Mouse (Mus musculus): ENCODE measurements around the gene Lactb. TPM values are rescaled to one million over a fixed set of nuclear protein-coding genes. Genes with fewer than 3 reads are reported as not detected.

Gene Lactb
- polyA plus RNA-seq, 1 experiment from 2014 or later = 8.5 TPM

DNA sequence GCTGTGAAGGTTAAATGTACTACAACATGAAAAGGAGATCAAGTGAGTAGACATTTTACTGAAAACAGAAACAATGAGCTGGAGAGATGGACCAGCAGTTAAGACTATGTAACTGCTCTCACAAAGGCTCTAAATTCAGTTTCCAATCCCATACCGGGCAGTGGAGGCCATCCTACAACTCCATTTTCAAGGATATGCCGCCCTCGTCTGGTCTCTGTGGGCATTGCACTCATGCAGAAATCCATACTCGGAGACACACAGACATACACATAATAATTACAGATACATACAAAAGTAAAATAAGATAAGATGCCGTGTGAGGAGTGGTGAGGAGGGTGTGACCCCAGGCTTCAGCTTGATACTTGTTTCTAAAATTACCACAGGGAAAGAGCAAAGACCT is 5.2 kb upstream of the Lactb start:
- Histone ChIP-seq H3K27ac (replicated peaks in 1 of 2; ENCODE audit: control insufficient read depth in 1 of 2, insufficient read depth in 1 of 2, low read depth in 2 of 2, low read length in 2 of 2) (no peak overlapping the region), H3K36me3 (ENCODE audit: control insufficient read depth, insufficient read depth, low read length) (no peaks in the 10 kb centered on the region), H3K4me1 (ENCODE audit: control insufficient read depth in 2 of 2, insufficient read depth in 2 of 2, low read length in 2 of 2) (peaks cover 0 to 2% of the 10 kb centered on the region in 2 experiments; a peak in 1 of 4 replicates), H3K4me2 (ENCODE audit: low read length) (no peak overlapping the region), H3K9ac (ENCODE audit: low read length) (no peak overlapping the region), H3K9me3 (ENCODE audit: control insufficient read depth, low read length) (no peaks in the 10 kb centered on the region), H3K27me3 (ENCODE audit: control insufficient read depth, insufficient read depth, low read length) (no peaks in the 10 kb centered on the region), H3K4me3 (ENCODE audit: control insufficient read depth in 1 of 2, insufficient read depth in 1 of 2, low read depth in 1 of 2, low read length in 2 of 2) (no peak overlapping the region)
- no peak for ATAC-seq (ENCODE audit: insufficient number of reproducible peaks, insufficient read depth, low FRiP score, low read depth)
- WGBS = 9% methylated on average over 5 of the region's 5 CpGs

GRCm38 (mm10) chr9:66978468-66978867 is 3.2 kb upstream of the Lactb start:
- no peaks in the 10 kb centered on the region for H3K27me3 ChIP-seq (ENCODE audit: control insufficient read depth, insufficient read depth, low read length)
- no peak overlapping the region for H3K27ac ChIP-seq (replicated peaks in 1 of 2; ENCODE audit: control insufficient read depth in 1 of 2, insufficient read depth in 1 of 2, low read depth in 2 of 2, low read length in 2 of 2)
- ATAC-seq (ENCODE audit: insufficient number of reproducible peaks, insufficient read depth, low FRiP score, low read depth) = no peak
- H3K9me3 ChIP-seq (ENCODE audit: control insufficient read depth, low read length) = no peaks in the 10 kb centered on the region
- WGBS = 84% methylated on average over 1 of the region's 1 CpGs
- H3K4me3 ChIP-seq (ENCODE audit: control insufficient read depth in 1 of 2, insufficient read depth in 1 of 2, low read depth in 1 of 2, low read length in 2 of 2) = no peak overlapping the region
- 0 out of 4 replicates have a peak, but pooled peaks cover 0 to 3% of the 10 kb centered on the region in 2 experiments for H3K4me1 ChIP-seq (ENCODE audit: control insufficient read depth in 2 of 2, insufficient read depth in 2 of 2, low read length in 2 of 2)
- no peak overlapping the region for H3K9ac ChIP-seq (ENCODE audit: low read length)
- no peaks in the 10 kb centered on the region for H3K36me3 ChIP-seq (ENCODE audit: control insufficient read depth, insufficient read depth, low read length)
- H3K4me2 ChIP-seq (ENCODE audit: low read length) = no peak overlapping the region

GRCm38 (mm10) chr9:66977982-66978381 is 2.7 kb upstream of the Lactb start:
- ATAC-seq (ENCODE audit: insufficient number of reproducible peaks, insufficient read depth, low FRiP score, low read depth) = no peak
- Histone ChIP-seq H3K27me3 (ENCODE audit: control insufficient read depth, insufficient read depth, low read length) (no peaks in the 10 kb centered on the region), H3K4me3 (ENCODE audit: control insufficient read depth in 1 of 2, insufficient read depth in 1 of 2, low read depth in 1 of 2, low read length in 2 of 2) (no peak overlapping the region), H3K4me2 (ENCODE audit: low read length) (no peak overlapping the region), H3K36me3 (ENCODE audit: control insufficient read depth, insufficient read depth, low read length) (no peaks in the 10 kb centered on the region), H3K4me1 (ENCODE audit: control insufficient read depth in 2 of 2, insufficient read depth in 2 of 2, low read length in 2 of 2) (0 out of 4 replicates have a peak, but pooled peaks cover 0 to 3% of the 10 kb centered on the region in 2 experiments), H3K9ac (ENCODE audit: low read length) (no peak overlapping the region), H3K9me3 (ENCODE audit: control insufficient read depth, low read length) (no peaks in the 10 kb centered on the region), H3K27ac (replicated peaks in 1 of 2; ENCODE audit: control insufficient read depth in 1 of 2, insufficient read depth in 1 of 2, low read depth in 2 of 2, low read length in 2 of 2) (no peak overlapping the region)
- WGBS = 80% methylated on average over 1 of the region's 1 CpGs

- H3K27ac ChIP-seq (replicated peaks in 1 of 2; ENCODE audit: control insufficient read depth in 1 of 2, insufficient read depth in 1 of 2, low read depth in 2 of 2, low read length in 2 of 2) = no peak overlapping the region
- 0 out of 4 replicates have a peak, but pooled peaks cover 0 to 3% of the 10 kb centered on the region in 2 experiments for H3K4me1 ChIP-seq (ENCODE audit: control insufficient read depth in 2 of 2, insufficient read depth in 2 of 2, low read length in 2 of 2)
- H3K4me3 ChIP-seq (ENCODE audit: control insufficient read depth in 1 of 2, insufficient read depth in 1 of 2, low read depth in 1 of 2, low read length in 2 of 2) = no peak overlapping the region
- WGBS = 65% methylated on average over 5 of the region's 5 CpGs
- H3K9ac ChIP-seq (ENCODE audit: low read length) = no peak overlapping the region
- H3K4me2 ChIP-seq (ENCODE audit: low read length) = no peak overlapping the region
- H3K9me3 ChIP-seq (ENCODE audit: control insufficient read depth, low read length) = no peaks in the 10 kb centered on the region
- no peaks in the 10 kb centered on the region for H3K27me3 ChIP-seq (ENCODE audit: control insufficient read depth, insufficient read depth, low read length)
- H3K36me3 ChIP-seq (ENCODE audit: control insufficient read depth, insufficient read depth, low read length) = no peaks in the 10 kb centered on the region
- ATAC-seq (ENCODE audit: insufficient number of reproducible peaks, insufficient read depth, low FRiP score, low read depth) = no peak
These were observed 1.8 kb upstream of the Lactb start for GRCm38 (mm10) chr9:66977121-66977520.

DNA sequence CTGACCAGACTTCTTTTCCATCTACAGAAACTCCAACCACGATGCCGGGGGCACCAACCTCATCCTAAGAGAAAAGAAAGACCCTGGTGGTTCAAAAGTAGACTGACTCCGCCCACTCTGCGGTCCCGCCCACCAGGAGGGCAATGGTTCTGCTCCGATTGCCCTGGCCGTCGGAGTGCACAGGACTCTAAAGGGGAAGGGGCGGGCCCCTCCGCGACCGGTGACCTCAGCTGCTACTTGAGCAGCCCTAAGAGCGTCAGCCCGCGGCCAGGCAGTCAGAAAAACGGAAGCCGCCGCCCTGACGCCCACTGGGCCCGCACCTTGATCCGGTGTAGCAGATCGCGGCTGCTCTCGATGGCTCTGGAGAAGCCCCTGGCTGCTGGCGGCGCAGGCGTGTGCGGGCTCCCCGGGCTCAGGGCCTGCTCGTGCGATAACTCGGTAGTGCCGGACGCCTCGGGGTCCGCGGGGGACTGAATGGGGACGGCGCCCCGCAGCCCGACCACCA is 511 bp downstream of the Lactb start:
- Histone ChIP-seq H3K9ac (ENCODE audit: low read length) (peak overlapping the region; percentile 77), H3K4me1 (ENCODE audit: control insufficient read depth in 2 of 2, insufficient read depth in 2 of 2, low read length in 2 of 2) (0 out of 4 replicates have a peak, but pooled peaks cover 0 to 3% of the 10 kb centered on the region in 2 experiments), H3K36me3 (ENCODE audit: control insufficient read depth, insufficient read depth, low read length) (peaks cover 13% of the 10 kb centered on the region), H3K4me2 (ENCODE audit: low read length) (peak overlapping the region; percentile 77), H3K4me3 (ENCODE audit: control insufficient read depth in 1 of 2, insufficient read depth in 1 of 2, low read depth in 1 of 2, low read length in 2 of 2) (peak overlapping the region; percentile 67 to 81), H3K27me3 (ENCODE audit: control insufficient read depth, insufficient read depth, low read length) (no peaks in the 10 kb centered on the region), H3K27ac (replicated peaks in 1 of 2; ENCODE audit: control insufficient read depth in 1 of 2, insufficient read depth in 1 of 2, low read depth in 2 of 2, low read length in 2 of 2) (peak overlapping the region; percentile 60 to 84), H3K9me3 (ENCODE audit: control insufficient read depth, low read length) (no peaks in the 10 kb centered on the region)
- under 1% methylated on average over 41 of the region's 41 CpGs for WGBS
- peak; percentile 89 for ATAC-seq (ENCODE audit: insufficient number of reproducible peaks, insufficient read depth, low FRiP score, low read depth)

DNA sequence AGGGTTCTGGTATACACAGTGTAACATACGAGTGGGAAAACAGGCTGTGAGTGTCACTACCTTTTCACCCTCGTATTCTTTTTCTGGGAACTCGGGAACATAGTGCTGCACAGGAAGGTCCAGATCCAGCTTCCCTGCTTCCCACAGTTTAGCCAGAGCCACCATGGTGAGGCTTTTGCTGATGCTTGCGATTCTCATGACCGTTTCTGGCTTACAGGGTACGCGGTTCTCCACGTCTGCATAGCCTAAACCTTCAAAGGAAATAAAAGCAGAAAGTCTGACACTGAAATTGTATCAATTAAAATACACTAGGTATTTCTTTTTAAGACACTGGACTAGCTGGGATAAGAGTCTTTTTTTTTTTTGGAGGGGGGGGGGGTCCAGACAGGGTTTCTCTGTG is 4.2 kb downstream of the Lactb start:
- H3K4me2 ChIP-seq (ENCODE audit: low read length) = no peak overlapping the region
- WGBS = 85% methylated on average over 8 of the region's 8 CpGs

GRCm38 (mm10) chr9:66967492-66967891 is 7.8 kb downstream of the Lactb start:
- Histone ChIP-seq H3K27me3 (ENCODE audit: control insufficient read depth, insufficient read depth, low read length) (no peaks in the 10 kb centered on the region), H3K9ac (ENCODE audit: low read length) (no peak overlapping the region), H3K4me2 (ENCODE audit: low read length) (no peak overlapping the region), H3K4me3 (ENCODE audit: control insufficient read depth in 1 of 2, insufficient read depth in 1 of 2, low read depth in 1 of 2, low read length in 2 of 2) (no peak overlapping the region), H3K27ac (replicated peaks in 1 of 2; ENCODE audit: control insufficient read depth in 1 of 2, insufficient read depth in 1 of 2, low read depth in 2 of 2, low read length in 2 of 2) (no peak overlapping the region), H3K9me3 (ENCODE audit: control insufficient read depth, low read length) (no peaks in the 10 kb centered on the region), H3K4me1 (ENCODE audit: control insufficient read depth in 2 of 2, insufficient read depth in 2 of 2, low read length in 2 of 2) (no peaks in the 10 kb centered on the region), H3K36me3 (ENCODE audit: control insufficient read depth, insufficient read depth, low read length) (peaks cover 20% of the 10 kb centered on the region)
- ATAC-seq (ENCODE audit: insufficient number of reproducible peaks, insufficient read depth, low FRiP score, low read depth) = no peak
- 92% methylated on average over 8 of the region's 8 CpGs for WGBS

More for the DNA sequence above, 4.2 kb downstream of the Lactb start:
- Histone ChIP-seq H3K27ac (replicated peaks in 1 of 2; ENCODE audit: control insufficient read depth in 1 of 2, insufficient read depth in 1 of 2, low read depth in 2 of 2, low read length in 2 of 2) (no peak overlapping the region), H3K27me3 (ENCODE audit: control insufficient read depth, insufficient read depth, low read length) (no peaks in the 10 kb centered on the region), H3K9ac (ENCODE audit: low read length) (no peak overlapping the region), H3K4me3 (ENCODE audit: control insufficient read depth in 1 of 2, insufficient read depth in 1 of 2, low read depth in 1 of 2, low read length in 2 of 2) (no peak overlapping the region), H3K36me3 (ENCODE audit: control insufficient read depth, insufficient read depth, low read length) (peaks cover 20% of the 10 kb centered on the region), H3K4me1 (ENCODE audit: control insufficient read depth in 2 of 2, insufficient read depth in 2 of 2, low read length in 2 of 2) (0 out of 4 replicates have a peak, but pooled peaks cover 0 to 3% of the 10 kb centered on the region in 2 experiments), H3K9me3 (ENCODE audit: control insufficient read depth, low read length) (no peaks in the 10 kb centered on the region)
- ATAC-seq (ENCODE audit: insufficient number of reproducible peaks, insufficient read depth, low FRiP score, low read depth) = no peak

GRCm38 (mm10) chr9:66961478-66961877 is 13.8 kb downstream of the Lactb start:
- Histone ChIP-seq H3K27me3 (ENCODE audit: control insufficient read depth, insufficient read depth, low read length) (no peaks in the 10 kb centered on the region), H3K27ac (replicated peaks in 1 of 2; ENCODE audit: control insufficient read depth in 1 of 2, insufficient read depth in 1 of 2, low read depth in 2 of 2, low read length in 2 of 2) (no peak overlapping the region), H3K9me3 (ENCODE audit: control insufficient read depth, low read length) (no peaks in the 10 kb centered on the region), H3K4me3 (ENCODE audit: control insufficient read depth in 1 of 2, insufficient read depth in 1 of 2, low read depth in 1 of 2, low read length in 2 of 2) (no peak overlapping the region), H3K36me3 (ENCODE audit: control insufficient read depth, insufficient read depth, low read length) (no peaks in the 10 kb centered on the region), H3K9ac (ENCODE audit: low read length) (no peak overlapping the region), H3K4me1 (ENCODE audit: control insufficient read depth in 2 of 2, insufficient read depth in 2 of 2, low read length in 2 of 2) (no peaks in the 10 kb centered on the region), H3K4me2 (ENCODE audit: low read length) (no peak overlapping the region)
- no peak for ATAC-seq (ENCODE audit: insufficient number of reproducible peaks, insufficient read depth, low FRiP score, low read depth)
- 68% methylated on average over 3 of the region's 3 CpGs for WGBS

Data from heart, embryonic 14.5 days (tissue).